Mouse (Mus musculus) kidney, embryonic 16.5 days (tissue): ENCODE results near the gene Shprh. TPM values are rescaled to one million over a fixed set of nuclear protein-coding genes. Genes with fewer than 3 reads are reported as not detected.
"Not testable (repeated sequence)": the region's sequence is repeated elsewhere in the genome, so short reads cannot be mapped to it uniquely, and the experiment has no call there.

Experiments
- ATAC-seq: fragments of 200-750 bp; cut with Nextera tagmentation; 2 replicates; pipeline ENCODE4 v1.8.0; 2017; ENCODE audit warnings: moderate TSS enrichment; ENCODE audit not compliant: low FRiP score, low TSS enrichment
- H3K27ac ChIP-seq: fragments of 300-500 bp; sonication (generic); 2 replicates; pipeline ENCODE4 v1.5.1; 2014; ENCODE audit warnings: low read length
- H3K27me3 ChIP-seq: fragments of 300-500 bp; sonication (generic); 2 replicates; pipeline ENCODE4 v1.6.1; 2014; ENCODE audit warnings: low read length, control low read depth, mixed read lengths; ENCODE audit not compliant: insufficient read depth
- H3K36me3 ChIP-seq: fragments of 300-500 bp; sonication (generic); 2 replicates; pipeline ENCODE4 v1.6.1; 2014; ENCODE audit warnings: low read length, control low read depth, mixed read lengths; ENCODE audit not compliant: insufficient read depth
- H3K4me1 ChIP-seq: fragments of 300-500 bp; sonication (generic); 2 replicates; pipeline ENCODE4 v1.6.1; 2014; ENCODE audit warnings: low read length, control low read depth, mixed read lengths; ENCODE audit not compliant: insufficient read depth
- H3K4me2 ChIP-seq: fragments of 300-500 bp; sonication (generic); replicated peaks from 2 replicates; pipeline ENCODE4 v1.6.1; 2014; ENCODE audit warnings: low read depth, low read length
- H3K4me3 ChIP-seq: fragments of 300-500 bp; sonication (generic); 2 replicates; pipeline ENCODE4 v1.5.1; 2014; ENCODE audit warnings: mild to moderate bottlenecking, low read length
- H3K9ac ChIP-seq: fragments of 300-500 bp; sonication (generic); replicated peaks from 2 replicates; pipeline ENCODE4 v1.6.1; 2014; ENCODE audit warnings: low read length
- H3K9me3 ChIP-seq: fragments of 300-500 bp; sonication (generic); 2 replicates; pipeline ENCODE4 v1.6.1; 2016; ENCODE audit warnings: low read length, control low read depth
- WGBS: fragments of 180-500 bp; shearing (Covaris S2); extraction: QIAGEN DNeasy Blood & Tissue Kit; methylation state at CpG from one replicate; pipeline ENCODE4 v1.1.7; 2014; 5-methylcytosine and 5-hydroxymethylcytosine counted together
- polyA plus RNA-seq: library from polyadenylated mRNA; unstranded; fragments of >200 nt; fragmentation: Nextera tagmentation; extraction: Ambion mirVana; gene quantifications from 2 replicates; pipeline ENCODE4 v1.2.1, GENCODE M21; 2015

The Shprh gene
- polyA plus RNA-seq, 1 experiment from 2014 or later = 15.1 TPM

GRCm38 (mm10) chr10:11229545-11230178 is 80.4 kb downstream of the Shprh start:
- no peaks in the 10 kb centered on the region for H3K27me3 ChIP-seq
- H3K27ac ChIP-seq = no peak overlapping the region
- H3K4me1 ChIP-seq = no peaks in the 10 kb centered on the region
- H3K9ac ChIP-seq = no peak overlapping the region
- no peaks in the 10 kb centered on the region for H3K9me3 ChIP-seq
- H3K4me3 ChIP-seq = no peak overlapping the region
- H3K36me3 ChIP-seq = no peaks in the 10 kb centered on the region
- H3K4me2 ChIP-seq = no peak overlapping the region
- ATAC-seq = no peak
- 37% methylated on average over 6 of the region's 6 CpGs for WGBS

- H3K36me3 ChIP-seq = no peaks in the 10 kb centered on the region
- no peaks in the 10 kb centered on the region for H3K4me1 ChIP-seq
- WGBS = 65% methylated on average over 3 of the region's 3 CpGs
- H3K4me2 ChIP-seq = no peak overlapping the region
- ATAC-seq = no peak
- H3K27ac ChIP-seq = no peak overlapping the region
- H3K27me3 ChIP-seq = no peaks in the 10 kb centered on the region
- no peak overlapping the region for H3K9ac ChIP-seq
- H3K9me3 ChIP-seq = no peaks in the 10 kb centered on the region
- H3K4me3 ChIP-seq = no peak overlapping the region
These were observed 84.0 kb downstream of the Shprh start for GRCm38 (mm10) chr10:11233208-11233607.

GRCm38 (mm10) chr10:11242988-11243387 is 93.8 kb downstream of the Shprh start:
- not testable (repeated sequence) for H3K4me3 ChIP-seq, H3K4me1 ChIP-seq, H3K27ac ChIP-seq, H3K27me3 ChIP-seq, H3K36me3 ChIP-seq, H3K9ac ChIP-seq, H3K4me2 ChIP-seq, ATAC-seq, H3K9me3 ChIP-seq
- WGBS = 35% methylated on average over 3 of the region's 3 CpGs

- H3K27ac ChIP-seq = no peak overlapping the region
- 94% methylated on average over 3 of the region's 3 CpGs for WGBS
- no peaks in the 10 kb centered on the region for H3K27me3 ChIP-seq
- H3K9me3 ChIP-seq = no peaks in the 10 kb centered on the region
- no peak overlapping the region for H3K4me3 ChIP-seq
- ATAC-seq = no peak
- no peaks in the 10 kb centered on the region for H3K4me1 ChIP-seq
- no peak overlapping the region for H3K4me2 ChIP-seq
- H3K36me3 ChIP-seq = no peaks in the 10 kb centered on the region
- no peak overlapping the region for H3K9ac ChIP-seq
These were observed 99.0 kb downstream of the Shprh start for GRCm38 (mm10) chr10:11248210-11248609.

- 42% methylated on average over 2 of the region's 2 CpGs for WGBS
- H3K27ac ChIP-seq = no peak overlapping the region
These were observed 101.2 kb downstream of the Shprh start for GRCm38 (mm10) chr10:11250247-11250997.

GRCm38 (mm10) chr10:11253581-11253980 is 104.4 kb downstream of the Shprh start:
- WGBS = 80% methylated on average over 4 of the region's 4 CpGs
- ATAC-seq, H3K27ac ChIP-seq, H3K36me3 ChIP-seq, H3K4me2 ChIP-seq, H3K4me3 ChIP-seq, H3K9ac ChIP-seq, H3K9me3 ChIP-seq, H3K4me1 ChIP-seq, H3K27me3 ChIP-seq: not testable (repeated sequence)

More at GRCm38 (mm10) chr10:11250247-11250997, 101.2 kb downstream of the Shprh start:
- H3K4me1 ChIP-seq = no peaks in the 10 kb centered on the region
- no peaks in the 10 kb centered on the region for H3K36me3 ChIP-seq
- ATAC-seq = no peak
- no peaks in the 10 kb centered on the region for H3K9me3 ChIP-seq
- H3K9ac ChIP-seq = no peak overlapping the region
- H3K4me2 ChIP-seq = no peak overlapping the region
- no peak overlapping the region for H3K4me3 ChIP-seq
- no peaks in the 10 kb centered on the region for H3K27me3 ChIP-seq

GRCm38 (mm10) chr10:11260119-11260518 is 110.9 kb downstream of the Shprh start:
- Histone ChIP-seq H3K4me3 (no peak overlapping the region), H3K9me3 (no peaks in the 10 kb centered on the region), H3K9ac (no peak overlapping the region), H3K4me1 (no peaks in the 10 kb centered on the region), H3K27ac (no peak overlapping the region), H3K27me3 (no peaks in the 10 kb centered on the region), H3K36me3 (no peaks in the 10 kb centered on the region), H3K4me2 (no peak overlapping the region)
- ATAC-seq = no peak

GRCm38 (mm10) chr10:11262292-11262691 is 113.1 kb downstream of the Shprh start:
- H3K27ac ChIP-seq, ATAC-seq, H3K9ac ChIP-seq, H3K4me3 ChIP-seq, H3K36me3 ChIP-seq, H3K9me3 ChIP-seq, H3K4me1 ChIP-seq, H3K4me2 ChIP-seq, H3K27me3 ChIP-seq: not testable (repeated sequence)
- WGBS = 79% methylated on average over 2 of the region's 2 CpGs

- not testable (repeated sequence) for H3K4me2 ChIP-seq, H3K27ac ChIP-seq, ATAC-seq, H3K4me1 ChIP-seq, H3K4me3 ChIP-seq, H3K36me3 ChIP-seq, H3K9ac ChIP-seq, H3K27me3 ChIP-seq, H3K9me3 ChIP-seq
- WGBS = 78% methylated on average over 2 of the region's 2 CpGs
These were observed 114.6 kb downstream of the Shprh start for GRCm38 (mm10) chr10:11263795-11264194.
